Mouse (Mus musculus): Measurements from ENCODE around the gene Olfr665. TPM values are rescaled to one million over a fixed set of nuclear protein-coding genes. Genes with fewer than 3 reads are reported as not detected.
"Not testable (repeated sequence)": the region's sequence is repeated elsewhere in the genome, so short reads cannot be mapped to it uniquely, and the experiment has no call there.

The Olfr665 gene
- not detected in 2 replicates for polyA plus RNA-seq (2012)

- no peak for TF ChIP-seq GATA1 (IDR thresholded peaks at IDR 0.05; ENCODE audit: low read length)
Observed at GRCm38 (mm10) chr7:104877731-104878130, at the start of gene Olfr665. Gene Olfr665, plus strand, starts transcription at chr7:104878031.

DNA sequence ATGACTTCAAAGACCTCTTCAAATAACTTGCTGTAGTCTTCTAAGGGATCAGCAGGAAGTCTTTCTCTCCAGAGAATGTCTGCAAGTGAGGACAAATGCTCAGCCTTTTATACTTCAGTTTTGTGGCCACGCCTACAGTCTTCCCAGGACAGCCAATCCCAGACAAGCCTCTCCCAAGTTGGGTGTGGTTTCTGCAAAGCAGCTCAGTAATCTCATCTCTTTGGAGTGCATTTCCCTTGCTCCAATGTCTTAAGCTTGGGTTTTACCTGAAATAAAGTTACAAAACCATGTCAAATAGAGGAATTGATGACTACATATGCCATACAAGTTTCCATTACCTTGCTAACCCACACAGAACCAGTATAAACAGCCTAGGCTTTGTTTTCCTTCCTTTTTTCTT is 35.3 kb upstream of the Olfr665 start, which contains the start of gene Usp17lb:
Gene Usp17lb, minus strand, starts transcription at position 101 of the 400 bp plus-strand sequence.
- TF ChIP-seq GATA1 (IDR thresholded peaks at IDR 0.05; ENCODE audit: low read length) = no peak

DNA sequence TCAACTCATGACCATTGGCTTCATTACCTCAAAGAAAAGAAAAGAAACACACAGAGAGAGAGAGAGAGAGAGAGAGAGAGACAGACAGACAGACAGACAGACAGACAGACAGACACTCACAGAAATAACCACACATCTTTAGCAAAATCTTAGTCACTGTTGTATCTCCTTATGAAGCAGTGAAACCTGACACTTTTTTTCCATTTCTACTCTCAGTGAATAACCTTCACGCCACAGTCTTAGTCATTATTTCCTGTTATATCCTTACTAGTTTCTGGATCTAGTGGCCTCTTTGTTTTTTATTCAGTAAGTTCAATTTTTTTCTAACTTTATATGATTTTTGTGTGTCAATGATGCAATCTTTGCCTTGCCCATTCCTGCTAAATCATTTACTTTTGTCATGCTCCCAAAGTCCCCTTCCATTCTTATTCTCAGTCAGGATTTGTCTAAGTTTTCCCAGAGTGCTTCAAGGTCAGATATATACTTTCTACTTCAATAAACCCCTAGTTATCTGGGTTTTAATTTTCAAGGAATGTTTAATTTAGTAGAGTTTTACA is 34.0 kb upstream of the Olfr665 start:
- no peak for TF ChIP-seq GATA1 (IDR thresholded peaks at IDR 0.05; ENCODE audit: low read length)

GRCm38 (mm10) chr7:104855248-104855750 is 22.5 kb upstream of the Olfr665 start:
- no peak for TF ChIP-seq GATA1 (IDR thresholded peaks at IDR 0.05; ENCODE audit: low read length)

GRCm38 (mm10) chr7:104856709-104857108 is 21.1 kb upstream of the Olfr665 start, which contains the start of gene Usp17la:
Gene Usp17la, plus strand, starts transcription at chr7:104857009.
- TF ChIP-seq GATA1 (IDR thresholded peaks at IDR 0.05; ENCODE audit: low read length) = not testable (repeated sequence)

- no peak for TF ChIP-seq GATA1 (IDR thresholded peaks at IDR 0.05; ENCODE audit: low read length)
Observed at GRCm38 (mm10) chr7:104857683-104858082, 20.1 kb upstream of the Olfr665 start.

- TF ChIP-seq GATA1 (IDR thresholded peaks at IDR 0.05; ENCODE audit: low read length) = no peak
Observed at GRCm38 (mm10) chr7:104861381-104861780, 16.4 kb upstream of the Olfr665 start.

DNA sequence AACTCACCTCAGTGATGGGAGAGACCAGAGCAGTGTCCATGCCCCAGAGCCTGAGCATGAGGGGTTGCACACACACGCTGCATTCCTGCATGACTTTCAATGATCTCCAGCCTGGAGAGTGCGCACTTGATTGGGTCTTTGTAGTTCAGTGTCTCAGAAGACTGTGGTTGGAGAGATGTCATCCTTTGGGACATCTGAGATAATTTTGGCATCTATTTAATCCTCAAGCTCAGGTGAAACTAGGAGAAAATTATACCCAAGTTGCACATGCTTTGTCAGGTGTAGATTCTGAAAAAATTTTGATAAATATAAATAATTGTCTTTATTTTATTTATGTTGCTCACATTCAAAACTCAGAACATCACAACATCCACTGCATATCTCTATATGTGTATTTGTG is 18.0 kb downstream of the Olfr665 start, which contains the start of gene Olfr666:
Gene Olfr666, minus strand, starts transcription at position 101 of the 400 bp plus-strand sequence.
- no peak for TF ChIP-seq GATA1 (IDR thresholded peaks at IDR 0.05; ENCODE audit: low read length)

GRCm38 (mm10) chr7:104921382-104921781 is 43.6 kb downstream of the Olfr665 start, which contains the start of gene Olfr667:
Gene Olfr667, minus strand, starts transcription at chr7:104921482.
- TF ChIP-seq GATA1 (IDR thresholded peaks at IDR 0.05; ENCODE audit: low read length) = no peak

- no peak for TF ChIP-seq GATA1 (IDR thresholded peaks at IDR 0.05; ENCODE audit: low read length)
Observed at GRCm38 (mm10) chr7:104927957-104928356, 50.1 kb downstream of the Olfr665 start, which contains the start of gene Olfr668. Gene Olfr668, minus strand, starts transcription at chr7:104928057.

Other genes starting within 250 kb of the Olfr665 start
- not detected in 2 replicates for gene Olfr658, start 230.7 kb upstream of the Olfr665 start, polyA plus RNA-seq (2012)
- gene Olfr659, start 211.3 kb upstream of the Olfr665 start, polyA plus RNA-seq (2012) = not detected in 2 replicates
- not detected in 2 replicates for gene Olfr661, start 191.5 kb upstream of the Olfr665 start, polyA plus RNA-seq (2012)
- not detected in 2 replicates for gene Usp17le, start 100.6 kb upstream of the Olfr665 start, polyA plus RNA-seq (2012)
- gene Usp17lb, start 35.4 kb upstream of the Olfr665 start, polyA plus RNA-seq (2012) = not detected in 2 replicates
- gene Usp17la, start 21.0 kb upstream of the Olfr665 start, polyA plus RNA-seq (2012) = not detected in 2 replicates
- gene Olfr666, start 17.9 kb downstream of the Olfr665 start, polyA plus RNA-seq (2012) = not detected in 2 replicates
- not detected in 2 replicates for gene Olfr667, start 43.5 kb downstream of the Olfr665 start, polyA plus RNA-seq (2012)
- not detected in 2 replicates for gene Olfr668, start 50.0 kb downstream of the Olfr665 start, polyA plus RNA-seq (2012)
- gene Olfr669, start 56.2 kb downstream of the Olfr665 start, polyA plus RNA-seq (2012) = not detected in 2 replicates
- gene Olfr670, start 84.6 kb downstream of the Olfr665 start, polyA plus RNA-seq (2012) = not detected in 2 replicates
- gene Olfr671, start 101.1 kb downstream of the Olfr665 start, polyA plus RNA-seq (2012) = not detected in 2 replicates
- not detected in 2 replicates for gene Olfr672, start 124.0 kb downstream of the Olfr665 start, polyA plus RNA-seq (2012)
- gene Olfr675, start 150.4 kb downstream of the Olfr665 start, polyA plus RNA-seq (2012) = not detected in 2 replicates
- gene Olfr676, start 154.7 kb downstream of the Olfr665 start, polyA plus RNA-seq (2012) = not detected in 2 replicates
- not detected in 2 replicates for gene Olfr677, start 173.3 kb downstream of the Olfr665 start, polyA plus RNA-seq (2012)
- not detected in 2 replicates for gene Olfr678, start 186.4 kb downstream of the Olfr665 start, polyA plus RNA-seq (2012)
- gene Olfr679, start 203.2 kb downstream of the Olfr665 start, polyA plus RNA-seq (2012) = not detected in 2 replicates
- gene Olfr680-ps1, start 214.8 kb downstream of the Olfr665 start, polyA plus RNA-seq (2012) = not detected in 2 replicates
- gene Olfr681, start 238.8 kb downstream of the Olfr665 start, polyA plus RNA-seq (2012) = not detected in 2 replicates